In the genomic region with DNA sequence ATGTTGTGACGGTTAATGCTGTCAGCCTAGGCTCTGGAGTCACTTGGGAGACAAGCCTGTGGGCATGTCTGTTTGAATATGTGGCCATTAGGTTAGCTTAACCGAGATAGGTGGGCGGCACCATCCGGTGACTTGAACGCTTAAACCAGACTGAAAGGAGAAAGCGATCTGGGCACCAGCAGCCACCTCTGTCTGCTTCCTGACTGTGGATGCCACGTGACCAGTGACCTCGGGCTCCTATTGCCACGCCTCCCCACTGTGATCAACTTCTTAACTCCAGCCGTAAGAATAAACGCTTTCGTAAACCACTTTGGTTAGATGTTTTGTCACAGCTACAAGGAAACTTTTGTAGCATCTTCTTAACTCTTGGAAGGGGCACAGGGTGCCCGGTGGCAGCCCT, we compare ENCODE assay signal across 13 mouse cellular contexts.
"Had no signal": no experiment of that assay in that cellular context is flagged by ENCODE, and none has a peak within 500 bp of the region (broad histone marks: within the 10 kb centered on the region; RNA-seq: fewer than 3 reads in every experiment).

No protein-coding gene starts in this region.

- H3K36me3 ChIP-seq: limb, embryonic 12.5 days; liver, embryonic 15.5 days; lung, embryonic 15.5 days; midbrain, embryonic 15.5 days; neural tube, embryonic 12.5 days had no signal

- H3K27ac ChIP-seq: limb, embryonic 12.5 days; liver, embryonic 15.5 days; lung, embryonic 15.5 days; macrophage; midbrain, embryonic 15.5 days; neural tube, embryonic 12.5 days had no signal

- H3K4me1 ChIP-seq: liver, embryonic 15.5 days; midbrain, embryonic 15.5 days; neural tube, embryonic 12.5 days had no signal

- ATAC-seq: midbrain, embryonic 15.5 days had no signal

- H3K4me3 ChIP-seq: limb, embryonic 12.5 days; liver, embryonic 15.5 days; lung, embryonic 15.5 days; megakaryocyte, embryonic 14.5 days; midbrain, embryonic 15.5 days; neural tube, embryonic 12.5 days had no signal

- DNase-seq: kidney, adult 18-20 months; kidney, postnatal 10 days; thymus, adult 18-20 months; thymus, postnatal 14 days had no signal

- H3K4me2 ChIP-seq: limb, embryonic 12.5 days; liver, embryonic 11.5 days; liver, embryonic 15.5 days; lung, embryonic 15.5 days; midbrain, embryonic 11.5 days; midbrain, embryonic 15.5 days; neural tube, embryonic 12.5 days had no signal

- H3K27me3 ChIP-seq: midbrain, embryonic 15.5 days; neural tube, embryonic 12.5 days had no signal

- H3K9me3 ChIP-seq: limb, embryonic 12.5 days; liver, embryonic 15.5 days; lung, embryonic 15.5 days; megakaryocyte, embryonic 14.5 days; midbrain, embryonic 15.5 days; neural tube, embryonic 12.5 days had no signal

- H3K9ac ChIP-seq: limb, embryonic 12.5 days; liver, embryonic 15.5 days; lung, embryonic 15.5 days; midbrain, embryonic 15.5 days; neural tube, embryonic 12.5 days had no signal
